Mouse (Mus musculus): ENCODE measurements around the gene Prok2. TPM values are rescaled to one million over a fixed set of nuclear protein-coding genes. Genes with fewer than 3 reads are reported as not detected.

Gene Prok2
- total and polyA plus RNA-seq, 2 experiments = not detected

- Histone ChIP-seq H3K4me3 (ENCODE audit: insufficient read depth, low read depth, low read length) (no peak overlapping the region), H3K27ac (replicated peaks; ENCODE audit: insufficient read depth, low read depth, low read length) (no peak overlapping the region), H3K36me3 (ENCODE audit: control insufficient read depth, insufficient read depth, low read length) (no peaks in the 10 kb centered on the region), H3K27me3 (ENCODE audit: control insufficient read depth, insufficient read depth, low read length) (no peaks in the 10 kb centered on the region), H3K79me2 (ENCODE audit: control insufficient read depth, insufficient read depth, low read length) (no peaks in the 10 kb centered on the region), H3K4me1 (ENCODE audit: control insufficient read depth, insufficient read depth, low read length) (no peaks in the 10 kb centered on the region), H3K9ac (ENCODE audit: low read depth, low read length) (no peak overlapping the region)
- no peak for DNase-seq (ENCODE audit: extremely low read depth, low read depth, low spot score)
- 79% methylated on average over 6 of the region's 6 CpGs for WGBS
- no peak for TF ChIP-seq POLR2A (IDR thresholded peaks at IDR 0.05; ENCODE audit: extremely low read depth, insufficient read depth, low read length)
- no peak for TF ChIP-seq CTCF (IDR thresholded peaks at IDR 0.05; ENCODE audit: low read depth, low read length)
Observed at GRCm38 (mm10) chr6:99751308-99751707, 25.1 kb upstream of the Prok2 start.

GRCm38 (mm10) chr6:99746275-99746674 is 20.1 kb upstream of the Prok2 start:
- no peak overlapping the region for H3K4me3 ChIP-seq (ENCODE audit: insufficient read depth, low read depth, low read length)
- H3K9ac ChIP-seq (ENCODE audit: low read depth, low read length) = no peak overlapping the region
- TF ChIP-seq POLR2A (IDR thresholded peaks at IDR 0.05; ENCODE audit: extremely low read depth, insufficient read depth, low read length) (no peak), CTCF (IDR thresholded peaks at IDR 0.05; ENCODE audit: low read depth, low read length) (no peak)
- no peaks in the 10 kb centered on the region for H3K79me2 ChIP-seq (ENCODE audit: control insufficient read depth, insufficient read depth, low read length)
- H3K4me1 ChIP-seq (ENCODE audit: control insufficient read depth, insufficient read depth, low read length) = no peaks in the 10 kb centered on the region
- H3K36me3 ChIP-seq (ENCODE audit: control insufficient read depth, insufficient read depth, low read length) = no peaks in the 10 kb centered on the region
- 77% methylated on average over 5 of the region's 5 CpGs for WGBS
- no peak overlapping the region for H3K27ac ChIP-seq (replicated peaks; ENCODE audit: insufficient read depth, low read depth, low read length)
- no peak for DNase-seq (ENCODE audit: extremely low read depth, low read depth, low spot score)
- no peaks in the 10 kb centered on the region for H3K27me3 ChIP-seq (ENCODE audit: control insufficient read depth, insufficient read depth, low read length)

GRCm38 (mm10) chr6:99742866-99743265 is 16.7 kb upstream of the Prok2 start:
- Histone ChIP-seq H3K4me1 (ENCODE audit: control insufficient read depth, insufficient read depth, low read length) (no peaks in the 10 kb centered on the region), H3K79me2 (ENCODE audit: control insufficient read depth, insufficient read depth, low read length) (no peaks in the 10 kb centered on the region), H3K4me3 (ENCODE audit: insufficient read depth, low read depth, low read length) (no peak overlapping the region), H3K27me3 (ENCODE audit: control insufficient read depth, insufficient read depth, low read length) (no peaks in the 10 kb centered on the region), H3K27ac (replicated peaks; ENCODE audit: insufficient read depth, low read depth, low read length) (no peak overlapping the region), H3K9ac (ENCODE audit: low read depth, low read length) (no peak overlapping the region), H3K36me3 (ENCODE audit: control insufficient read depth, insufficient read depth, low read length) (no peaks in the 10 kb centered on the region)
- WGBS = 74% methylated on average over 3 of the region's 3 CpGs
- no peak for TF ChIP-seq POLR2A (IDR thresholded peaks at IDR 0.05; ENCODE audit: extremely low read depth, insufficient read depth, low read length)
- no peak for TF ChIP-seq CTCF (IDR thresholded peaks at IDR 0.05; ENCODE audit: low read depth, low read length)
- DNase-seq (ENCODE audit: extremely low read depth, low read depth, low spot score) = no peak

- peak; percentile 40 for DNase-seq (ENCODE audit: extremely low read depth, low read depth, low spot score)
Observed at GRCm38 (mm10) chr6:99734666-99735065, 8.5 kb upstream of the Prok2 start.

GRCm38 (mm10) chr6:99732673-99733072 is 6.5 kb upstream of the Prok2 start:
- no peak overlapping the region for H3K9ac ChIP-seq (ENCODE audit: low read depth, low read length)
- no peaks in the 10 kb centered on the region for H3K36me3 ChIP-seq (ENCODE audit: control insufficient read depth, insufficient read depth, low read length)
- no peak for DNase-seq (ENCODE audit: extremely low read depth, low read depth, low spot score)
- no peak overlapping the region for H3K27ac ChIP-seq (replicated peaks; ENCODE audit: insufficient read depth, low read depth, low read length)
- WGBS = 90% methylated on average over 8 of the region's 8 CpGs
- TF ChIP-seq POLR2A (IDR thresholded peaks at IDR 0.05; ENCODE audit: extremely low read depth, insufficient read depth, low read length) (no peak), CTCF (IDR thresholded peaks at IDR 0.05; ENCODE audit: low read depth, low read length) (no peak)
- H3K27me3 ChIP-seq (ENCODE audit: control insufficient read depth, insufficient read depth, low read length) = no peaks in the 10 kb centered on the region
- no peaks in the 10 kb centered on the region for H3K4me1 ChIP-seq (ENCODE audit: control insufficient read depth, insufficient read depth, low read length)
- no peak overlapping the region for H3K4me3 ChIP-seq (ENCODE audit: insufficient read depth, low read depth, low read length)
- H3K79me2 ChIP-seq (ENCODE audit: control insufficient read depth, insufficient read depth, low read length) = no peaks in the 10 kb centered on the region

More at GRCm38 (mm10) chr6:99734666-99735065, 8.5 kb upstream of the Prok2 start:
- no peaks in the 10 kb centered on the region for H3K36me3 ChIP-seq (ENCODE audit: control insufficient read depth, insufficient read depth, low read length)
- TF ChIP-seq CTCF (IDR thresholded peaks at IDR 0.05; ENCODE audit: low read depth, low read length) (no peak), POLR2A (IDR thresholded peaks at IDR 0.05; ENCODE audit: extremely low read depth, insufficient read depth, low read length) (no peak)
- no peak overlapping the region for H3K9ac ChIP-seq (ENCODE audit: low read depth, low read length)
- H3K4me1 ChIP-seq (ENCODE audit: control insufficient read depth, insufficient read depth, low read length) = no peaks in the 10 kb centered on the region
- no peaks in the 10 kb centered on the region for H3K27me3 ChIP-seq (ENCODE audit: control insufficient read depth, insufficient read depth, low read length)
- no peaks in the 10 kb centered on the region for H3K79me2 ChIP-seq (ENCODE audit: control insufficient read depth, insufficient read depth, low read length)
- no peak overlapping the region for H3K4me3 ChIP-seq (ENCODE audit: insufficient read depth, low read depth, low read length)
- 56% methylated on average over 5 of the region's 5 CpGs for WGBS
- no peak overlapping the region for H3K27ac ChIP-seq (replicated peaks; ENCODE audit: insufficient read depth, low read depth, low read length)

GRCm38 (mm10) chr6:99731926-99732325 is 5.7 kb upstream of the Prok2 start:
- no peak for DNase-seq (ENCODE audit: extremely low read depth, low read depth, low spot score)

More at GRCm38 (mm10) chr6:99731926-99732325, 5.7 kb upstream of the Prok2 start:
- Histone ChIP-seq H3K4me3 (ENCODE audit: insufficient read depth, low read depth, low read length) (no peak overlapping the region), H3K9ac (ENCODE audit: low read depth, low read length) (no peak overlapping the region), H3K4me1 (ENCODE audit: control insufficient read depth, insufficient read depth, low read length) (no peaks in the 10 kb centered on the region), H3K27me3 (ENCODE audit: control insufficient read depth, insufficient read depth, low read length) (no peaks in the 10 kb centered on the region), H3K79me2 (ENCODE audit: control insufficient read depth, insufficient read depth, low read length) (no peaks in the 10 kb centered on the region), H3K36me3 (ENCODE audit: control insufficient read depth, insufficient read depth, low read length) (no peaks in the 10 kb centered on the region), H3K27ac (replicated peaks; ENCODE audit: insufficient read depth, low read depth, low read length) (no peak overlapping the region)
- TF ChIP-seq CTCF (IDR thresholded peaks at IDR 0.05; ENCODE audit: low read depth, low read length) = no peak
- no peak for TF ChIP-seq POLR2A (IDR thresholded peaks at IDR 0.05; ENCODE audit: extremely low read depth, insufficient read depth, low read length)
- WGBS = 84% methylated on average over 4 of the region's 4 CpGs

Measured in liver, adult 2 months (tissue).